Mouse (Mus musculus): Measurements from ENCODE around the gene Lrriq1.

GRCm38 (mm10) chr10:103194655-103195328, 41.3 kb downstream of the Lrriq1 start:
- TF ChIP-seq GATA1 (IDR thresholded peaks at IDR 0.05; ENCODE audit: low read length) (no peak), TAL1 (IDR thresholded peaks at IDR 0.05; ENCODE audit: low read length) (no peak)

Data from erythroblast, embryonic 14.5 days (primary cell).